Mouse (Mus musculus): ENCODE measurements around the gene Brd2. TPM values are rescaled to one million over a fixed set of nuclear protein-coding genes. Genes with fewer than 3 reads are reported as not detected.

Gene Brd2
- polyA plus RNA-seq, 1 experiment: 233 TPM

GRCm38 (mm10) chr17:34119249-34120179, 2.9 kb downstream of the Brd2 start, which contains the start of gene H2-DMa:
Gene H2-DMa, plus strand, starts transcription at chr17:34119541.
- peaks cover 11% of the 10 kb centered on the region for H3K4me1 ChIP-seq (ENCODE audit: control insufficient read depth, insufficient read depth, low read length)
- under 1% methylated on average over 96 of the region's 96 CpGs for WGBS
- TF ChIP-seq POLR2A (IDR thresholded peaks at IDR 0.05; ENCODE audit: insufficient read depth, low read depth, low read length): peak; percentile 99
- no peak for TF ChIP-seq CTCF (IDR thresholded peaks at IDR 0.05; ENCODE audit: insufficient read depth, low read depth, low read length)
- peak within 1 kb of the TSS; percentile 74 for H3K4me3 ChIP-seq (ENCODE audit: insufficient read depth, low read depth, low read length)
- H3K27ac ChIP-seq (ENCODE audit: insufficient read depth, low read depth, low read length): peak within 1 kb of the TSS; percentile 100

DNA sequence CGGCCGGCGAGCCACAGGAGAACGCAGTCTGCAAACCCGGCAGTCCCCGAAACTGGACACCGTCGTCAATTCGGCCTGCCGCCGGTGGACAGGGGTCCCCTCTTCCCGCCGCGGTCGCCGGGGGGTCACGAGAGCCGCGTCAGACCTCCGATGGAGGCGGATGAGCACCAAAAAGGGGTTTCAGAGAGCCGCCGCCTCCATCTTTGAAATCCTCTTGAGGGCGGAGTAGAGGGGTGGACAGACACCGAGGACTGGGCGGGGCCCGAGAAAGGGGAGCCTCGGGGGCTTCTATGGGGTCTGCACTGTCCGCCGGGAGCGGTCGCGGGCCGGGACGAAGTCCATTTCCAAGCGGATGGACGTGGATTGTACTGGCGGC, 3.6 kb downstream of the Brd2 start:
- Histone ChIP-seq H3K4me3 (ENCODE audit: insufficient read depth, low read depth, low read length) (peak overlapping the region; percentile 65), H3K4me1 (ENCODE audit: control insufficient read depth, insufficient read depth, low read length) (peaks cover 11% of the 10 kb centered on the region), H3K27ac (ENCODE audit: insufficient read depth, low read depth, low read length) (peak overlapping the region; percentile 43)
- TF ChIP-seq CTCF (IDR thresholded peaks at IDR 0.05; ENCODE audit: insufficient read depth, low read depth, low read length): no peak
- TF ChIP-seq POLR2A (IDR thresholded peaks at IDR 0.05; ENCODE audit: insufficient read depth, low read depth, low read length): no peak
- under 1% methylated on average over 38 of the region's 38 CpGs for WGBS

DNA sequence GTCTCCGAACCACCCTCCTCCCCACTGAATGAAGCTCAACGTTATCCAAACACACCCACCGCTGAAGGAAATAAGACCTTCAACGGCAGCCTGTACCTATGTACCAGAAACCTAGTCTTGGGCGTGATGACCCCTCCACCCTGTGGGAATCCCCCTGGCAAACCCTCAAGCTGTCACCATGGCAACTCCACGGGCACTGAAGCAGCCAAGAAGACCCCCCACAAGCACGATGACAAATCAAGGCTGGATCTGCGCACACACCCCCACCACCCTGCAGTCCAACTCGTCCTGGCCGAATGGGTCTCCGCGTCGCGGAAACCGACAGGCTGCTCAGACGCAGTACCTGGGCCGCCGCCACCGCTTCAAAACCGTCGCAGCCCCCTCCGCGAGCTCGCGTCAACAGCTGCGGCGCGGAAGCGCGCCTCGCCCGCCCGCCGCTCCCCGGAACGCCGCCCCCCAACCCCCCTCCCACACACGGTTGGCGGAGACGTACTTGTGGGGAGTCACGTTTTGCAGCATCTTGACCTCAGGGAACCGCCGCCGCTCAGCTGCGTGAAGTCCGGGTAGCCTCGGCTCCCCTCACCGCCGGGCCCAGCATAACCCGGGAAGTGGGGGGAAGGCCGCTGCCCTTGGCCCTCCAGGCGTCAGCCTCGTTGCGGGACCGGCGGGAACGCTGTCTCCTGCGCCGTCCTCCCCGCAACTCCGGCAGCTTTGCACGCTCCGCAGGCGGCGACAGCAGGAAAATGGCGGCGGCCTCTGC, 4.1 kb downstream of the Brd2 start:
- TF ChIP-seq CTCF (IDR thresholded peaks at IDR 0.05; ENCODE audit: insufficient read depth, low read depth, low read length) (no peak), POLR2A (IDR thresholded peaks at IDR 0.05; ENCODE audit: insufficient read depth, low read depth, low read length) (no peak)
- Histone ChIP-seq H3K4me1 (ENCODE audit: control insufficient read depth, insufficient read depth, low read length) (peaks cover 8% of the 10 kb centered on the region), H3K27ac (ENCODE audit: insufficient read depth, low read depth, low read length) (peak overlapping the region; percentile 43), H3K4me3 (ENCODE audit: insufficient read depth, low read depth, low read length) (peak overlapping the region; percentile 65)
- WGBS: under 1% methylated on average over 66 of the region's 67 CpGs

- TF ChIP-seq CTCF (IDR thresholded peaks at IDR 0.05; ENCODE audit: insufficient read depth, low read depth, low read length): no peak
- TF ChIP-seq POLR2A (IDR thresholded peaks at IDR 0.05; ENCODE audit: insufficient read depth, low read depth, low read length): no peak
- Histone ChIP-seq H3K4me3 (ENCODE audit: insufficient read depth, low read depth, low read length) (peak overlapping the region; percentile 65), H3K27ac (ENCODE audit: insufficient read depth, low read depth, low read length) (peak overlapping the region; percentile 31; the same call in 1 of the 2 replicates), H3K4me1 (ENCODE audit: control insufficient read depth, insufficient read depth, low read length) (peaks cover 8% of the 10 kb centered on the region)
- WGBS: 0% methylated on average over 5 of the region's 5 CpGs
Measured at GRCm38 (mm10) chr17:34117421-34118112, 4.9 kb downstream of the Brd2 start.

GRCm38 (mm10) chr17:34116736-34117370, 5.6 kb downstream of the Brd2 start:
- Histone ChIP-seq H3K4me1 (ENCODE audit: control insufficient read depth, insufficient read depth, low read length) (peaks cover 8% of the 10 kb centered on the region), H3K4me3 (ENCODE audit: insufficient read depth, low read depth, low read length) (peak overlapping the region; percentile 47), H3K27ac (ENCODE audit: insufficient read depth, low read depth, low read length) (no peak overlapping the region)
- no peak for TF ChIP-seq CTCF (IDR thresholded peaks at IDR 0.05; ENCODE audit: insufficient read depth, low read depth, low read length)
- TF ChIP-seq POLR2A (IDR thresholded peaks at IDR 0.05; ENCODE audit: insufficient read depth, low read depth, low read length): no peak
- 5% methylated on average over 7 of the region's 7 CpGs for WGBS

DNA sequence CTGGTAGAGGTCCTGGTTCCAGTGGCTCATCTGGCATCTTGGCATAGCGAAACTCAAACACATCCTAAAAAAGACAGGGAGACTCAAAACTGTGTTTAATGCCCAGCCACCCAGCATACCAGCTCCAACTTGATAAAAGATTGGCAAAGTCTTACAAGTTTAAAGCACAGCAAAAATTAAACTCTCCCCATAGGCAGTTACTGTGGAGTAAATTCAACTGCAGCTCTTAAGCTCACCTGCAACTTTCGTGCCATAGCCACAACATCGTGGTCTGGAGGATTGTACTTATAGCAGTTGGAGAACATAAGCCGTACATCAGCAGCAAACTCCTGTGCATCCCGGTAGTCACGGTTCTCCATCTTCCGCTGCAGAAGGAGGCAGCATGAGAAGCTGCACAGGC, 8.3 kb downstream of the Brd2 start:
- no peak overlapping the region for H3K4me3 ChIP-seq (ENCODE audit: insufficient read depth, low read depth, low read length)
- H3K27ac ChIP-seq (ENCODE audit: insufficient read depth, low read depth, low read length): no peak overlapping the region
- WGBS: 81% methylated on average over 7 of the region's 7 CpGs
- peaks cover 11% of the 10 kb centered on the region for H3K4me1 ChIP-seq (ENCODE audit: control insufficient read depth, insufficient read depth, low read length)
- no peak for TF ChIP-seq POLR2A (IDR thresholded peaks at IDR 0.05; ENCODE audit: insufficient read depth, low read depth, low read length)
- TF ChIP-seq CTCF (IDR thresholded peaks at IDR 0.05; ENCODE audit: insufficient read depth, low read depth, low read length): no peak

- no peak overlapping the region for H3K27ac ChIP-seq (ENCODE audit: insufficient read depth, low read depth, low read length)
- no peak overlapping the region for H3K4me3 ChIP-seq (ENCODE audit: insufficient read depth, low read depth, low read length)
- no peak for TF ChIP-seq CTCF (IDR thresholded peaks at IDR 0.05; ENCODE audit: insufficient read depth, low read depth, low read length)
- no peak for TF ChIP-seq POLR2A (IDR thresholded peaks at IDR 0.05; ENCODE audit: insufficient read depth, low read depth, low read length)
- H3K4me1 ChIP-seq (ENCODE audit: control insufficient read depth, insufficient read depth, low read length): peaks cover 7% of the 10 kb centered on the region
- 45% methylated on average over 8 of the region's 8 CpGs for WGBS
Measured at GRCm38 (mm10) chr17:34110309-34110708, 12.1 kb downstream of the Brd2 start.

GRCm38 (mm10) chr17:34109806-34110195, 12.6 kb downstream of the Brd2 start:
- no peak for TF ChIP-seq CTCF (IDR thresholded peaks at IDR 0.05; ENCODE audit: insufficient read depth, low read depth, low read length)
- no peak for TF ChIP-seq POLR2A (IDR thresholded peaks at IDR 0.05; ENCODE audit: insufficient read depth, low read depth, low read length)
- H3K27ac ChIP-seq (ENCODE audit: insufficient read depth, low read depth, low read length): no peak overlapping the region
- H3K4me1 ChIP-seq (ENCODE audit: control insufficient read depth, insufficient read depth, low read length): peaks cover 4% of the 10 kb centered on the region
- 58% methylated on average over 3 of the region's 3 CpGs for WGBS
- no peak overlapping the region for H3K4me3 ChIP-seq (ENCODE audit: insufficient read depth, low read depth, low read length)

Data from olfactory bulb, adult 2 months (tissue).